Mouse (Mus musculus) cortical plate, adult 2 months (tissue): Measurements from ENCODE around the gene Pced1b.

Experiments used
- CTCF ChIP-seq: fragments of 200-500 bp; IDR thresholded peaks from 2 replicates; pipeline ENCODE4 v1.5.1; 2011; ENCODE audit warnings: mild to moderate bottlenecking, control low read depth, low read length; ENCODE audit not compliant: insufficient read depth; ENCODE audit errors: extremely low read depth
- POLR2A ChIP-seq: fragments of 200-500 bp; IDR thresholded peaks from 2 replicates; pipeline ENCODE4 v1.6.1; 2011; ENCODE audit warnings: mild to moderate bottlenecking, low read length, control low read depth; ENCODE audit not compliant: insufficient read depth; ENCODE audit errors: extremely low read depth

- TF ChIP-seq POLR2A (no peak), CTCF (no peak)
These were observed 33.9 kb downstream of the Pced1b start for GRCm38 (mm10) chr15:97280776-97281175.
